Mouse (Mus musculus) lung, adult 2 months (tissue): ENCODE data around the gene Esrrg.

ENCODE experiments used
- CTCF ChIP-seq: fragments of 200-500 bp; IDR thresholded peaks from 2 replicates; pipeline ENCODE4 v1.5.1; 2011; ENCODE audit warnings: mild to moderate bottlenecking, low read length, control low read depth; ENCODE audit not compliant: insufficient read depth
- POLR2A ChIP-seq: fragments of 200-500 bp; IDR thresholded peaks from 2 replicates; pipeline ENCODE4 v1.6.1; 2011; ENCODE audit warnings: low read depth, mild to moderate bottlenecking, control low read depth, low read length, borderline replicate concordance; ENCODE audit errors: extremely low read depth

- TF ChIP-seq POLR2A (no peak), CTCF (no peak)
These were observed 503.0 kb downstream of the Esrrg start for GRCm38 (mm10) chr1:188111552-188111951.
